ENCODE assay signal across 16 mouse cellular contexts in the genomic region with DNA sequence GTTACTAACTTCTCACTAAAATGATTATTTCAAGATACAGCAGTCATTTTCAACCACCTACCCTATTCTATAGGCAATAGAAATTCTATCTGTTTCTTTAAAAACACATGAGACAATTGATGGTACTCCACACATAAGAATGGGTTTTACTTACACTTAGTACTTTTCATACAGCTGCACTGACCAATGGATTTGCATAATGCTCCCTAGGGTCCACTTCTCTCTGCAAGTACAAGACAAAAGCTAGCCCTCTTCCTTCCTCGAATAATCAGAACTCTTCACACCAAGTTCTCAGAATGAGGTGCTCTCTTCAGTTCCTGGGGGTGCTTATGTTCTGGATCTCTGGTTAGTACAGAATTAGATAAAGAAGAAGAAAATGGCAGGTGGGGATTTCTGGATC.
"Had no signal": no experiment of that assay in that cellular context is flagged by ENCODE, and none has a peak within 500 bp of the region (broad histone marks: within the 10 kb centered on the region; RNA-seq: fewer than 3 reads in every experiment).

No protein-coding gene starts in this region.

- DNase-seq: gastrocnemius, adult 2 months; gastrocnemius, postnatal 10 days; gastrocnemius, postnatal 25 days; heart, adult 18-20 months; heart, postnatal 10 days; heart, postnatal 4 days; kidney, adult 18-20 months; kidney, adult 8-10 months; kidney, postnatal 10 days; kidney, postnatal 25 days; kidney, postnatal 4 days; left cerebral cortex, postnatal 4 days had no signal

- ATAC-seq: hindbrain, embryonic 16.5 days; inflammation-experienced regulatory T-cells, adult 6 months; intestine, embryonic 15.5 days; intestine, postnatal 0 days had no signal
